Mouse (Mus musculus): ENCODE data around the gene Wdr95.

Wdr95 gene

DNA sequence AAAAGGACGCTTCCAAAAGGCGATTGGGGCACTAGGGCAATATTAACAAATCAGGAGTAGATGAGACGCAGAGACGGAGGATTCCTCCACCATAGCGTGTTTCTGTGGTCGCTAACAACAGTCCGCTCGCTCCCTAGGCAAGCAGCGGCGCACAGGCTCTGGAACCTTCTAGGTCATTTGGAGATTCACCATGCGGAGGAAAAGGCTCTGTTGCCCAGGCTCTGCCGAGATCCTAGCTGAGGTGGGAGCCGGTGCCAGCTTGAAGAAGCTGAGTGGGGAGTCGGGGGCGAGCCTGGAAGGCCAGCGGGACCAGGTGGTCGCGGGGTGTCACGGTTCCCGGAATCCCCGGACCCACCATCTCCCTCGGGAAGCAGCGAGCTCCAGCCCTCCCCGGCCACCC, 107.1 kb downstream of the Wdr95 start:
- peak; percentile 63 for DNase-seq

DNA sequence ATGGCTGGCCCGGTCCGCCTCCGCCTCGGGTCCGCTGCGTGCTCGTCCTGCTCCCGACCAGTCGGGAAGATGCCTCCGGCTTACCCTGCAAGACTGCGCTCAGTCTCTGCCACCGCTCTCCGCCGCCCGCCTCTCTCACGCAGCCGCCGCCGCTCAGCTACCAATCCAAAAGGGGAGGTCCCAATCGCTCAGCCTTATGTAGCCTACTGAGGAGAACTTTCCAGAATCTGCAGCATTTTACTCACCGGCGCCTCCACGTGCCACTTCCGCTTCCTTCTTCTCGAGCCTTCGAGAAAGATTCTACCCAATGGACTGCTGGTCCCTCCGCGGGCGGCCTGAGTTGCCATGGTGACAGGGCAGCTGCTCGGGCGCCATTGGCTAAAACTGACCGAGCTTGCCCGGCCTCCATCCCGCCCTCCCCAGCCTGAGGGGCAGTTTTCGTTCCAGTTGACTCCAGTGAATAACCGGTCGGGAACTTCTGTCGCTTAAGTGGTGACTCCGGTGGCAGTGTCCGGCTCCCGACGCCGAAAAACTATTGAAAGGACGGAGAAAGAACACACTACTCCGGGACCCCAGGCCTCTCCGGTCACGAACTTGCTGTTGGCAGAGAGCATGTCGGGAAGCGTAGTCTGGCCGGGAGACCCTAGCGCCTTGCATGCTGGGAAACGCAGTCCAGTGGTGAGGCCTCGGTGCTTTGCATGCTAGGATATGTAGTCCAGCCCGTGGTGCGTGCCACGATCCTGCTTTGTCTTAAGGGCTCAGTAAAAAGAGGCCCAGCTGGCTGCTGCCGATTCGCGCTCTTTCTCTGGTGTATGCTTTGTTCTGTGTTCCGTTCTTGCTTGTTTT, 107.8 kb downstream of the Wdr95 start, which contains the start of gene Hsph1:
TSS of gene Hsph1 (minus strand) at position 302 of the 846 bp plus-strand sequence.
- peak; percentile 98 for DNase-seq

DNA sequence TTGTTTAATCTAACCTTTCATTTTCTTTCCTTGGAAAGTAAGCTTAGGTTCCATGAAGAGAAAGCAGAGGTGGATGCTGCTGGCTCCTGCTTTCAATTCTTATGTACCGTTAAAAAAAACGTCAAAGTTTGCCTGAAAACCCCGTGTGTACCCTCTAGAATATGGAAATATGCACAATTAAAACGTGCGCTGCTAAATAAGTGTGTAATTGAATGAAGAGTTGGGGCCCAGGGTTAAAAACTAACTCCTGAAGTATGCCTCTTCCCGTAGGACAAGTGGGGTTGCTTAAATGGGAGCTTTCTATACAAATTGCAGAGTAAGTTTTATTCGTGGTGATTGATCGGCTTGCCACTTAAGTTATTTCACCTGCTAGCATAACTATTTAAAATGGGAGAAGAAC, 108.8 kb downstream of the Wdr95 start:
- no peak for DNase-seq

DNA sequence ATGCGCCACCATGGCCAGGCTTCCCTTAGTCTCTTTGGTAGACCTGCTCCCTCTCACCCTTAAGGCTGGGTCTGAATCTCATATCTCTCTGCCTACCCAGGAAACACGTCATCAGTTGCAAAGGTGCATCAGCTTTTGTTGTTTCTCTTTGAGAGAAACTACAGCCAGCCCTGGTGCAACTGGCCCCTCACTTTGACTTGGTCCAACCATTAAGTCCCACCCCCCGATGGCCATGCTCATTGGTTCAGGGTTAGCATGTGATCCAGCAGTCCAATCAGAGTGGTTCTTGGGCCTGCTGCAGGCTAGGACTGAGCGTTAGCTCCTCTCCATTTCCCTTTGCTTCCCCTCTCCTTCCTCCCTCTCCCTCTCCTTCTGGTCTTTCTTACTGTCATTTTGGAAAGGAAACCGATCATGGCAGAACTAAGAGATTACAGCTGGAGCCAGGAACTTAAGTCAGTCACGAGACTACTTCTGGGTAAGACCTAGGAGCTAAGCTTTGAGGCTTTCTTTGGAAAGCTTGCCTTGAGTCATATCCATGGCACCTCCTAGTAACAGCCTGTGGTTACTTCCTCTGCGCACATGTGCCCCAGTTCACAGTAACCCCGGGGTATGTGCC, 112.9 kb downstream of the Wdr95 start:
- DNase-seq, result no peak

DNA sequence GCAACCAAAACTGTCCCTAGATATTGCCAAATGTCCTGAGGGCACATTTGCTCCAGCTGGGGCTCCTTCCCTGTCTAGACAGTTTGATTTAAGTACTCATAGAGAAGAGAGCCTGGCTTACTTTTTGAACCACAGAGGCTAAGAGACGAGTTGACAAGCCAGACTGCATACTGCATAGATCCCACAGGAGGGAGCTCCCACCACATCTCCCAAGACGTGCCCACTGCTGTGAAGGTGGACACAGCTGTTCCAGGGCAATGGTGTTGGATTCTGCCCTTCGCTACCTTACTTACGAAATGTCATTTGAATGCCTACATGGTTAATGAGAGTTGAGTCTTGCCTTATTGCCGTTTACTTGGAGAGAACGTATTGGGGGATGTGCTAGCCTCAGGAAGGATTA, 113.9 kb downstream of the Wdr95 start:
- no peak for DNase-seq

DNA sequence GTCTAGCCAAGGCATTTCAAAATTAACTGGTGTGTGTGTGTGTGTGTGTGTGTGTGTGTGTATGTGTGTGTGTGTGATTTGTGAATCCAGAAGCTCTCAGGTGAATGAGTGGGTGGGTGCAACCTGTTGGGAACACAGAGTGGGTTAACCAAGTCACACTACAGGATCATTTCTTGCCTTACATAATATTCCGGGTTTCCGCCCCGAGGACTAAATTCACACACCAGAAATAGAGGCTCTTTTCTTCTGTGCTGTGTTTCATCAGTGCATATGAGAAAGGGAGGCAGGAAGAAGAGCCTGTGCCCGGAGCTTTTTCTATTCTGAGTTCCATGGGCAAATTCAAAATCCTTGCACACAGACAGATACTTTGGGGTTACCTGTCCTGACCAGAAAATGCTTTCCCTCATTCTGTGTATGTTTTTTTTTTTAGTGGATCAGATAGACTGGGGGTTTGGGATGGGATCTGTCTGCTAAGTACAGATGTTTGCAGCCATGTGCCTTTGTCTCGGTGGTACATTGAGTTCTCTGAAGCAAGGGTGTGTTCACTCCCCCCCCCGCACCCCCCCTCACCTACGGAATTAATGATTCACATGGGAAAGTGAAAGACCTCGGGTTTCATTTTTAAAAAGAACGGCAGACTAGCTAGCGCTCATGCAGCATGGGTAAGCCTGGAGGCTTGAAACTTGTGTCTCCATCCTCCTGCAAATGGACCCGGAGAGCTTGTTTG, 114.5 kb downstream of the Wdr95 start:
- DNase-seq, result no peak

DNA sequence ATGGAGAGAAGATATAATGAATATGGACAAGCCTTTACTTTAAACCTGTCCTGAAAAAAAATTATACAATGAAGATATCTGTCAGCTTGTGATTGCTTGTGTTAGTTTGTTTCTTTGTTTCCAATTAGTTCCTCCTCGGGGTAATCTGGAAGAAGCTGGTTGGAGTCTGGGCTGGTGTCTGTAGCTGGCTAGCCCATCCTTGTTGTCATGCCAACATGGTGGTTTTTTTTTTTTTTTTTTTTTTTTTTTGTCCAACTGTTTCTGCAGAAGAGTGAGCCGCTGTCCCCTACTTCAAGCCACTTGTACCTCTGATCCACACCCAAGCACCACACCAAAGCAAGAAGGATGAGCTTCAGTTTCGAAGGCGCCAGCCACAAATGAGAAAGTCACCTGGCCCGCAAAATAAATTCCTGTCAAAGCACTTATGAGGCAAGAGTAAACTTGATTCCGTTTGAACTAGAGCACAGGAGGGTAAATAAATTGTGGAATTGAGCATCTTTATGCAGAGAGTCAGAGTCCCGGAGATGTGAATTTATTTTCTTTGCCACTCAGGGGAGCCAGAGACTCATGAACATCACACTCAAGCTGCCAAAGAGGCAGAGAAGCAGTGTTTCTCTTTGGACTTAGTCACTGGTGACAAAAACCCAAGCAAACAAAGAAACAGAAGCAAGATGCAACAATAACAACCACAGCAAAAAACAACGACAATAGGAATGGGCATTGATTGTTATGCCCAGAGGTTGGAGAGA, 119.1 kb downstream of the Wdr95 start:
- no peak for DNase-seq

DNA sequence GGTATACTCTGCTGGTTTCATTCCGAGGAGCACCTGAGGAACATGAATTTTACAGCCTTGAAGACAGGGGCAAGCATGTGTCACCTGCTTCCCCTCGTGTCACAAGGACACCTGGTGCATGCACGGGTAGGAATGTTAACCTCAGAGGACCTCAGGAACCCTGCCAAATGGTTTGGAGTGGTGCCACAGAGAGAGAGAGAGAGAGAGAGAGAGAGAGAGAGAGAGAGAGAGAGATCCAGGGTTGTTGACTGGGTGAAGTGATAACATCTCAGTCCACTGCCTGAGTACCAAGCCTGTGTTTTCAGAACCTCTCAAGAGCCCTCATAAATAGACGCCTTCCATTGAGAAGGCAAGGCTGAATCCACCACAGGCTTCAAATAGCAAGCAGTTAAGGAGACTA, 119.7 kb downstream of the Wdr95 start:
- peak; percentile 37 for DNase-seq

DNA sequence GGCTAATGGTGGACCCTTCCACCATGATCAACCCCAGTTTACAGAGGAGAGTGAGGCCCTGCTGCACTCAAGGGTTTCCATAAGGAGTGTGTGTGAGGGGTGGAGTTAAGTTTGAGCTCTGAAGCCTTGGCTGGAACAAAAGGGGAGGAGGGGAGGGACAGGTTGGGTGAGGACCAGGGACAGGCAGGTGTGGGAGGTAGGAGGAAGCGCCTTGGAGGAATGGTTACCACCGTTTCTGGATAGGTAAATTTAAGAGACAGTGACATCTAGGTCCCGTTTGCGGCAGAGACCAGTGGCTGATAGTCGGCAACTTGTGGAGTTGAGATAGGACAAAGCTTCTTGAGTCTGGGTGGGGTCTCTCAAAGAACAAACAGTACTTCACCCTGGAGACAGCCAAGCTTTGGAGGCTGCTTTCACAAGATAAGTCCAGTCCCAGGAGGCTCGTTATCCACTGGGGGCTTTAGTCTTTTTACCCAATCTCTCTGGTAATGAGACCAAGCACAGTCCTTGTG, 120.5 kb downstream of the Wdr95 start:
- DNase-seq, result no peak

DNA sequence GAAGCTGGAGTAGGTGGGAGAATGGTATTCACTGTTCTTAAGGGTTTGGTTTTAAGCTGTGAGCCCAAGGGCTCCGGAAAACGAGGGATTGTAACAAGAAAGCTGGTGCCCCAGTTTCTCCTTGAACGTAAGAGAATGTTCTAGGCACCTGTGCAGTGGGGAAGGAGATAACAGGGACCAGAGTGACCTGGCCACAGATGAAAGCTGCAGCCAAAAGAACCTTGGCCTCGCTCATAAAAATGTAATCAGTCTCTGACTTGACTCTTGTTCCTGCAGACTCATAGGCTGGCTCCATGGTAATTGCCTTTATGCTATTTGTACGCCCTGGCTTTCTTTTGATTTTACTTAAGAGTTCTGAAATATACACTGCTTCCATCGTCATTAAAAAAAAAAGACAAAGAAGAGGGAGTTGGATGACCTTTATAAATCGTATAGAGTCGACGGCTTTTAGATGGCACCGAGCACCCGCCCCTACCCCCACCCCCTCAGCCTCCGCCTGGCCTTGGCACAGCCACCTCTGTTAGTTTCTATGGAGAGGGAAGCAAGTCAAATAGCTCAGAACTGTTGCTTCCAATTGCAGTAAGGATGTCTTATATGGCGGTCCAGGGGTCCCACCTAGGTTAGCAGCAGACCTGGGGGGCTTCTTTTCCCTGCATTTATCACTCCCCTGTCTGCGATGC, 121.2 kb downstream of the Wdr95 start:
- no peak for DNase-seq

DNA sequence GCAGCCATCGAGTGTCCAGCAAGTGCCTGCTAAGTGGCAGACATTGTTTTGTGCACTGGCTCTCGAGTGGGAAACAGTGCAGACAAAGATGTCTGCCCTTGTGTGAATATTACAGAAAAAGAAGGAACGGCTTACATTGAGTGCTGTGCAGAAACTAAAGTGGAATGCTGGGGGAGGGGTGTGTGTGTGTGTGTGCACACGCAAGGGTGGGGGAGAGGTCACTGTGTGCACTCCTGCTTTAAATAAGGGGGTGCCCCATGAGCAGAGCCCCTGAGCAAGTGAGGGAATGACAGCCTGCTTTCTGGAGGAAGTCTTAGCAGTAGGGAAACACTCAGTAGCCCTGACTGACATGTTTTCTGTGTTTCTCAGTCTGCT, 121.7 kb downstream of the Wdr95 start:
- DNase-seq, result no peak

DNA sequence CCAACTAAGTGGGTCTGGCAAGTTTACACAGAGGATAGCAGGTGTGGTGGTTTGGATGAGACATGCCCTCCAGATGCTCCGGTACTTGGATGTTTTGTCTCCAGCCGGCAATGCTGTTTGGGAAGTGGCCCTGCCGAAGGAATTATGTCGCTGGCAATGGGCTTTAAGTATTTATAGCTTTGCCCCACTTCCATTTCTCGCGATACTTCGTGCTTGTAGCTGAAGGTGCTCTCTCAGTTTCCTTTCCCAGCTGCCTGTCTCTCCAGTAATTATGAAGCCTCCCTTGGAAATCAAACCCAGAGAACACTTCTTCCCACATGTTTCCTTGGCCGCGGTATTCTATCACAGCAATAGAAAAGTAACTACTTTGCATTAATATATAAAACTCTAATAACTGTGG, 127.2 kb downstream of the Wdr95 start:
- no peak for DNase-seq

DNA sequence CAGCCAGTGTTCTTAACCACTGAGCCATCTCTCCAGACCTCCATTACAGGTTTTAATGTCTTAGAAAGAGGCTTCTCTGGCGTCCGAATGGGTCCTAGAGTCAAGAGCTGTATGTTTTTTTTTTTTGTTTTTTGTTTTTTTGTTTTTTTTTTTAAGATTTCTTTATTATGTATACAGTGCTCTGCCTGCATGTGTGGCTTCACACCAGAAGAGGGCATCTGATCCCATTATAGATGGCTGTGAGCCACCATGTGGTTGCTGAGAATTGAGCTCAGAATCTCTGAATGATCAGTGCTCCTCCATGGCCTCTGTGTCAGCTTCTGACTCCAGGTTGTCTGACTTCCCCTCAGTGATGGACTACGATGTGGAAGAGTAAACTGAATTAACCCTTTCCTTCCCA, 129.5 kb downstream of the Wdr95 start:
- DNase-seq, result no peak

DNA sequence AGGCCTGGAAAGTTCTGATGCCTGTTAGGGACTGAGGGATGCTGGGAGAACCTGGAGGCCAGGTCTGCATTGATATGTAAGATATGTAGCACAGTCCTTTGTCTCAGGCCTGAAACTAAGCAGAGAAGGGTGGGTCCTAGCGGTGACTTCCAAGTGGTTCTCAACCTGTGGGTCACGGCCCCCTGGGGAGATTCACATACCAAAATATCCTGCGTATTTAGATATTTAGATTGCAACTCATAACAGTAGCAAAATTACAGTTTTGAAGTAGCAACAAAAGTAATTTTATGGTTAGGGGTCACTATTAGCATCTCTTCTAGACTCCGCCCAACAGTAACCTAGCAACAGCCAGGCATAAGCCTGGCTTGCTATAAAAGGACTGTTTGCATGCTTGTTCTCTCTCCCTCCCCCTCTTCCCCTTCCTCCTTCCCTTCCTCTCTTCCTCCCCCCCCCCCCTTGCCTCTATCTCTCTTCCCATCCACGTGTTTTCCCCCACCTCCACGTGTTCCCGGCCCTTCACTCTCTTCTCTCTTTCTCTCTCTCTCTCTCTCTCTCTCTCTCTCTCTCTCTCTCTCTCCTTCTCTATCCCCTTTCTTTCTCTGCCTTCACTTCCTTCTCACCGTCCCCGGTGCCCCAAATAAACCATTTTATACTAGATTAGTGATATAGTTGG, 130.4 kb downstream of the Wdr95 start:
- DNase-seq, result no peak

DNA sequence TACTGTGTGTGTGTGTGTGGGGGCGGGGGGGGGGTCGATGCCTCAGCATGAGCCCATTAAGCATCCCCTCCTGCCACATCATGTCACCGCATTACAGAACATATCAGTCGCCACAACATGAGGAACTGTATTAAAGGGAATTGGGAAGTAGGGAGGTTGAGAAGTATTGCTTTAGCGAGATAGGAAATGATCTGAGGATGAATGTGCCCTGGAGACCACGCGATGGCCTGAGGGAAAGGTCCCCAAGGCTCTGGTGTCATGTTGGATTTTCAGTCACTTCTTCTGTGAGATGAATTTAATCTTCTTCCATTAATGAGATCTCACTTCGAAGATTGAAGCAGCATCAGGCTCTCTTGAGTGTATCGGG, 130.9 kb downstream of the Wdr95 start:
- no peak for DNase-seq

DNA sequence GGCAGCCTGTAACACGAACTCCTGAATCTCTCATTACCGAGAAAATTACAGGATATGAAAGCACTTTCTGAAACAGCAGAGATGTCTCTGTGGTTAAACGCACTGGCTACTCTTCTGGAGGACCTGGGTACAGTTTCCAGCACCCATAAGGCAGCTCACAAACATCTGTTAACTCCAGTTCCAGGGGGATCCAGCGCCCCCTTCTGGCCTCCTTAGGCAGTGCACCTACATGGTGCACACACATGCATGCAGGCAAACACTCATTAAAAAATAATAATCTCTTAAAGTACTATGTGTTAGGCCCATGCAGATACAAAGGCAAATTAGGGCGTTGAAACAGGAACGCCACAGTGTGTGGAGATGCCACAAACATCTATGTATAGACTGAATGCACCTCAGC, 132.9 kb downstream of the Wdr95 start:
- DNase-seq, result no peak
